Mouse (Mus musculus): ENCODE measurements around the gene Slc25a3.
A peak's percentile ranks its signal among the peaks of the same experiment; 100 is the strongest.

Gene Slc25a3

GRCm38 (mm10) chr10:91094251-91095104, 29.4 kb downstream of the Slc25a3 start:
- DNase-seq (ENCODE audit: low spot score in 2 of 2): no peak

GRCm38 (mm10) chr10:91092812-91093211, 31.0 kb downstream of the Slc25a3 start:
- no peak for DNase-seq (ENCODE audit: low spot score in 2 of 2)

- DNase-seq (ENCODE audit: low spot score in 2 of 2): no peak
Measured at GRCm38 (mm10) chr10:91083393-91083927, 40.4 kb downstream of the Slc25a3 start.

GRCm38 (mm10) chr10:91082550-91083392, 41.1 kb downstream of the Slc25a3 start, which contains the start of the genes Apaf1 and Ikbip:
Apaf1 (minus strand) TSS chr10:91082770.
Ikbip (plus strand) TSS chr10:91082940.
- DNase-seq (ENCODE audit: low spot score in 2 of 2): peak; percentile 98 to 99

- DNase-seq (ENCODE audit: low spot score in 2 of 2): peak; percentile 4 to 5
Measured at GRCm38 (mm10) chr10:91081959-91082507, 41.8 kb downstream of the Slc25a3 start.

GRCm38 (mm10) chr10:91080540-91080939, 43.3 kb downstream of the Slc25a3 start:
- no peak for DNase-seq (ENCODE audit: low spot score in 2 of 2)

GRCm38 (mm10) chr10:91076667-91077066, 47.2 kb downstream of the Slc25a3 start:
- no peak for DNase-seq (ENCODE audit: low spot score in 2 of 2)

- no peak for DNase-seq (ENCODE audit: low spot score in 2 of 2)
Measured at GRCm38 (mm10) chr10:91073345-91073744, 50.5 kb downstream of the Slc25a3 start.

- no peak for DNase-seq (ENCODE audit: low spot score in 2 of 2)
Measured at GRCm38 (mm10) chr10:91071768-91072167, 52.1 kb downstream of the Slc25a3 start.

All from frontal cortex, postnatal 25 days (tissue).